Mouse (Mus musculus) layer of hippocampus, postnatal 36 days (tissue): Measurements from ENCODE around the gene Tial1. TPM values are rescaled to one million over a fixed set of nuclear protein-coding genes. Genes with fewer than 3 reads are reported as not detected.
A peak's percentile ranks its signal among the peaks of the same experiment; 100 is the strongest.

Experiments used
- DNase-seq, 2 experiments: peaks; one replicate each; pipeline ENCODE4 v3.0.0; 2022
- microRNA-seq, 2 experiments: library from miRNA; unstranded; fragments of <30 nt; microRNA quantifications; one replicate each; pipeline ENCODE4 v1.2.0; 2021
- total RNA-seq, 2 experiments: library from RNA; stranded (reverse); gene quantifications; 2 replicates each; pipeline ENCODE4 v1.2.3; 2021

Tial1 gene
- total RNA-seq, 2 experiments from 2014 or later: 116 to 124 TPM

DNA sequence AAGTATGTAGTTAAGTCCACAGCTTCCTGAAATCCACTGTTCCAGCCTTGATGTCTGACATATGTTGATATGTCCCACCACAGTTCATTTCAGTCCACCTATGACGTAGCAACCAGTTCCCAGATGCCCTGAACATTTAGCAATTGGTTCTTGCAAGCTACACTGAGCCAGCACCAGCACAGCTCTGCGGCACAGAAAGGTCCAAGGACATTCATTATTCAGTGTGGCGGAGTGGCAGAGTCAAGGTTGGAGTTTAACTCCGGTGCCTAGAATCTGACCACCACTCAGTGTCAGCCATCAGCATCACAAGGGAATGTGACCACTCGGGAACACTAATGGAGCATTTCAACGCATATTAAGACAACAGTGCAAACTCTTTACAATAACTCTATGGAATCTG is 44.9 kb downstream of the Tial1 start:
- DNase-seq: no peak

DNA sequence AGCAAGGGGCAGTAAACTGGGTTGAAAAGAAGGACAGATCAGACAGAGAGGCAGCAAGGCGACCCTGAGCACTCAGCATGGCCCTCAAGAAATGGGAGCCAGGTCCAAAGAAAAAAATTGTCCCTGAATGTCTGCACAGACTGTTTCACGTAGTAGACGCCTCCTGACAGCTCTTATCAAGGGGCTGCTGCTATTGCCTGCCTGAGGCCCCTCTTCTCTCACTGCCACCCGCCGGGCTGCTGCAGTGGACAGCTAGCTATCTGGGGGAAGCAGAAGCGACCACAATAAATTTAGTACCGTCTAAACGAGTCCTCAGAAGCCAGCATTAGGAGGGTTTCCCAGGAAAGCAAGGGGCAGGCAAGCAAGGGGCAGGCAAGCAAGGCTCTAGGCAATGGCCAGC is 47.1 kb downstream of the Tial1 start:
- DNase-seq: no peak

DNA sequence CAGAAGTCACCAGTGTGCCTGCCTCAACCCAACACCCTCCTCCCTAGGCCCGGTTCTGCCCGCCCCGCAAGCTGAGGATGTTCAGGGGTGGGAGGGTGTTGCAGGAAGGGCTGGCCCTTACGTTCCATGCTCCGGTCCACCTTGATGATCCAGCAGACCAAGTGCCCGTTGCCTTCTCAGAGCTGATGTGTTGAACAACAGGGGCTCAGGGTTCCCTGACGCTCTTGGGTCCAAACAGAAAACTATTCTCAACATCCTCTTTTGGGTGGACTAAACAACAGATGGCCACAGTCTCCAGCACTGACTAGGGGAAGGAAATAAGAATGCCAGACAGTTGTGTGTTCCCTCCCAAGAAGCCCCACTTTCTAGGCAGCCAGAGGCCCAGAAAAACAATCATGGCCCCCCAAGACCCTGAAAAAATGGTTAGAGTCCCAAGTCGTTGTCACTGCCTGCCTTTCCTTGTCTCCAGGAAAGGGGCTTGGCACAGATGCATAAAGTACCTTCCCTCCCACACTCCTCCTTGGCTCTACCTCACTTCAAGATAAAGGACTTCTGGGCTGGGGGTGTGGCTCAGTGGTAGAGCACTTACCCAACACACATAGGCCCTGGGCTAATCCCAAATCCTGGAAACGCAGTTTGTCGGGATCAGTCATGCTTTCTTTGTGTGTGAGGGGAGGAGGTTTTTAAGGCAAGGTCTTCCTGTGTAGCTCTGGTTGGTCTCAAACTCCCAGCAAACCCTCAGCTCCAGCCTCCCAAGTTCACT is 49.3 kb downstream of the Tial1 start:
- no peak for DNase-seq

DNA sequence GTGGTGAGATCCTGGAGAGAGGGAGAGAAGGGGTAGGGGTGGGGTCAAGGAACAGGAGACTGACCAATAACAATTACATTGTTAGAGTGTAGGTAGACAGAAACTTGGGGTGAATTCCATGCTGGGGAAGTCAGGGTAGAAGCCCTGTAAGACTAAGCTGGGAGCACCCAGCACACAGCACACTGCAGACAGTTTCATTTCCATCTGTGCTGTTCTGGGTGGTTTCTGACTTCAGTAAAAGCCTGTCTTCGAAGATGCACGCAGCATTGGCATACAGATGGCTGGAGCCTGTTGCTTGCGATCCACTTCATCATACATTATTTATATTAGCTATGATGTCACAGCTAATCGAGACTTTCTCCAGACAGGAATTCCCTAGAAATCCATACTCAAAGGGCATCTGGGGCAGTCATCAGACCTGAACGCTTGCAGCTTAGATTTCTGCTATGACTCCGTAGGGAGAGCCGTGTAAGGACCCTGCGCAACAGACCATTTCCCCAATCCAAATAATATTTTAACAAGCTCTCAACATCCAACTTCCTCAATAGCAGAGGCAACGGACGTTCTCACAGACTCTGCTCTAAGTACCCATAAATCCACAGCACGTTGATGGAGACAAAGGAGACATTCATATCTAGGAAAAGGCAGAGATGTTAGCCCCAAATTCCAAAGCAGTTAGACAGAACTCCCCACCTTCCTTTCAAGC is 50.7 kb downstream of the Tial1 start:
- DNase-seq: peak in 1 of 2 experiments; percentile 16

DNA sequence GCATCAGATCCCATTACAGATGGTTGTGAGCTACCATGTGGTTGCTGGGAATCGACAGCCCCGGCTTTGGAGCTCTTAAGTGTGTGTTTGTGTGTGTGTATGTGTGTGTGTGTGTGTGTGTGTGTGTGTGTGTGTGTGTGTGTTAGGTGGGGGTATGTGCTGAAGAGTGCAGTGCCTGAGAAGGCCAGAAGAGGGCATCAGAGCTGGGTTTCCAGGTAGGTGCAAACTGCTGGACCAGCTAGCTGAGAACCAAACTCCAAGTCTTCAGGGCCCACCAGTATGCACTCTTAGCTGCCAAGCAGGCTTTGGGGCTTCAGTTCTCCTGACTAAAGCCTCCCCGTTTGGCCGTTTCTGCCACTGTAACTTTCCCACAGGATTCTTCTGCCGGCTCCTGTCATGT is 53.3 kb downstream of the Tial1 start:
- no peak for DNase-seq

DNA sequence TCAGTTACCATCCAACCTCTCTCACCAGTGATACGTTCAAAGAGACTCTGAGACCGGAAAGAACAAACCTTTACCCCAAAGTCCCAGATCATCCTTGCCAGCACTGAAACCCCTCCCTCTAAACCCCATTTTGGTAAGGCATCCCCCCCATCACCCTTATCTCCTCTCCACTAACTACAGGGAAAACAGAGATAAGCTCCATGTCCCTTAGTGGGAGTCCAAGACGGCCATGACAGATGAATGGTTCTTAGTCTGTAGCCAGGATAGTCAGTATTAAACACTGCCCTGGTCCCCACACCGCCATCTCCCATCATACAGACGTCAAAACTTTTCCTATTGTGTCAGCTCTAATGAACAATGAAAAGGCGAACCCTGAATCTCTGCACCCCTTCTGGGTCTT is 57.5 kb downstream of the Tial1 start:
- DNase-seq: no peak

DNA sequence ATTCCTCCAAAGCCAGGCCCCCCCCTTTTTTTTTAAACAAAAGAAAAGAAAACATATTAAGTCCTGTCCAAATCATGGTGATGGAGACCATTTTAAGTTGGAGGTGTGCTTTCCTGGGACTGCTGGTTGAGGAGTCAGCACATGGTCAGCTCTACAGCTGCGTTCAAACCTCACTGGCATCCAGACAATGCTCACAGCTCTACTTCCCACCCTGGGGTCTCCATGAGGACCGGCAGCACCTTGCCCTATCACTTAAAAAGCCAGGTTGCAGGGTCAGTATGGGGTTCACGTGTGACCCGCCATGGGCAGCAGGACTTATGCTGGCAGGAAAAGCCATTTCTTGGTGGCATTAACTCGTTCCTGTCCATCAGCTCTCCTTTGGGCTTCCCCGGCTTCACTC is 57.9 kb downstream of the Tial1 start:
- no peak for DNase-seq

DNA sequence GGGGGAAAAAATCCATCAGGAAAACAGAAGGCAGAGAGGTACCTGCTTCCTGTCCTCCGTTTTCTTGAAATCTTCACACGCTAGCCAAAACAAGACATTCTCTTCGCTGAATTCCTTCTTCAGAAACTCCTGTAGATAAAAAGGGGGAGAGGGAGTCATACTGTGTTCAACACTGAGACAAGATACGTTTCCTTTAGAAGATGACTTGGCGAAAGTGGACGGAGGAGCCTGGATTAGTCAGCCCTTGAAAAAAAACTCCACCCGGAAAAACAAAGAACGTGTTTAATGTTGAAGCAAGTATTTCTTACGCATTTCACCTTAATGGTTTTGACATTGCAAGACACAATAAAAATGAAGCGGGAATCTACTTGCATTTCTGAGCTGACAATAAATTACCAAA is 58.4 kb downstream of the Tial1 start:
- no peak for DNase-seq

DNA sequence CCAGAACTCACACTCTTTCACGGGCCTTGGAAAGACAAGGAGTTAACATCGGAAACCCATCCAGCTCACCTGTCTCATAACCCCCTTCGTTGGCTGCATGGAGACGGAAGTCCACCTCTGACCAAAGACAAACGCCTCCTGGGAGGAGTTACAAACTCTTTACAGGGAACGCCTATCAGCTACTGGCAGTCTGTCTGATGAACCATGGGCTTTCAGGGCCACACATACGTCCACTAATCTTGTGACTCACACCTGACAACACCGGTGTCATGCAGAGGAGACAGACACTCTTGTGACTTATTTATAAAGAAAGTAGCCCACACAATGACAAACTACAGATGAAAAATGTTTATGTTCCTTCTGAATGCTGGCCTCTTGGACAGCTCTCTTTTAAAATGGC is 58.9 kb downstream of the Tial1 start:
- no peak for DNase-seq

DNA sequence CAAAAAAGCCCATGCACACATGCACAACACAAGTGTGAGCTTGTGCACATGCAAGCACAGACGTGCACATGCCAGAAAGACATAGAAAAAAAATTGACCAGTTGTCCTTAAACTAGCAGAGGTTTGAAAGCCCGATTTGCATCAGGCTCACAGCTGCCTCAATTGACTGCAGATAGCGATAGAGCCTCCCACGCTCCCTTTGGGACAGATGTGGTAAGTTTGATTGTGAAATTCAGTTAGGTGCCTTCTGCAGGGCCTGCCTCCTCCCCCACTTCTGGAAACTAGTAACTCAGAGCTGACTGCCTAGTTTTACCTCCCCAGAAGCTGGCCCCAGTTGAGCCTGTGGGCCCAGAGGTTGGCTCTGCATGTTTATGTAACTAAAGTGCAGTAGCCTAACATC is 62.9 kb downstream of the Tial1 start:
- no peak for DNase-seq

DNA sequence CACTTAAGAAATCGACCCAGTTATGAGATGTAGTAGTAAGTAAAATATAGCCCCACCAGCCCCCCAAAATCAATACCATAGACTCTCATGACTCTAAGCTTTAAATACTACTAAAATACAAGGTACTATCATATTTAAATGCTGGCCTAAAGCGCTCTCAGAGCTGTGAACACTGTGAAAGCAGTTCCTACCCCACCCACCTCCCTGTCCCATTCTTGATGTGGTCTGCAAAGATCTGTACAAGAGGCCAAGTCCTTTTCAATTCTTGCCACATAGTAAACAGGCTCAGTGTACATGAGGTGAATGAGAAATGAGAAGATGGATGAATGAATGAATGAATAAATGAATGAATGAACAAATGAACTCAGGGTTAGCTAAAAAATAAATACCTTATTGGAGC is 64.5 kb downstream of the Tial1 start:
- DNase-seq: no peak

DNA sequence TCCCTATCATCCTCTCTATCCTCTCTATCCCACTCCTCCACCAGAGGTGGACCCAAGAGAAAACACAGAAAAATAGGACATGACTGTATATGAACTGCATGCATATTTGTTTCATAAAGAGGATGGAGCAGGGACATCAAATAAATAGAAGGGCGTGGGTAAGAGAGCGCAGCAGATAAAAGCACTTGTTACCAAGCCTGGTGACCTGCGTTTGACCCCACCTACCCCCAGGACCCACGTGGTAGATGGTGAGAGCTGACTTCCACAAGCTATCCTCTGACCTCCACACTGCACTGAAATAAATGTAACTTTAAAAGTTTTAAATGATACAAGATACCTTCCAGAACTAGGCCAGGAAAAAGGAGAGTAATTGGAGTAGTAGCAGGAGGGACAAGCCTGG is 67.8 kb downstream of the Tial1 start:
- no peak for DNase-seq

DNA sequence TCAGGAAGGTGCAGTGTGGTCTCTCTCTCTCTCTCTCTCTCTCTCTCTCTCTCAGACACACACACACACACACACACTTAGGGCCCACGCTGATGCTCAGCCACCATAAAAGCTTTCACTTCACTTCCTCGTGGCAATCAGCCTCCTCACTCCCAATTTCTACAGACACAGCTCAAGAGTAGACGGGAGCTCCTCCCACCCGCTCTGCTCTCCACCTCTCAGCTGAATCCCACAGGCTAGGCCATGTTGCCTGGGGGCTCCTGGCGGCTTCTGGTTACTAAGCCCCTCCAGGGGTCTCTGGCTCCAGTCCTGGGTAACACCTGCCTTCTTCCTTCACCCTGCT is 68.6 kb downstream of the Tial1 start:
- no peak for DNase-seq

DNA sequence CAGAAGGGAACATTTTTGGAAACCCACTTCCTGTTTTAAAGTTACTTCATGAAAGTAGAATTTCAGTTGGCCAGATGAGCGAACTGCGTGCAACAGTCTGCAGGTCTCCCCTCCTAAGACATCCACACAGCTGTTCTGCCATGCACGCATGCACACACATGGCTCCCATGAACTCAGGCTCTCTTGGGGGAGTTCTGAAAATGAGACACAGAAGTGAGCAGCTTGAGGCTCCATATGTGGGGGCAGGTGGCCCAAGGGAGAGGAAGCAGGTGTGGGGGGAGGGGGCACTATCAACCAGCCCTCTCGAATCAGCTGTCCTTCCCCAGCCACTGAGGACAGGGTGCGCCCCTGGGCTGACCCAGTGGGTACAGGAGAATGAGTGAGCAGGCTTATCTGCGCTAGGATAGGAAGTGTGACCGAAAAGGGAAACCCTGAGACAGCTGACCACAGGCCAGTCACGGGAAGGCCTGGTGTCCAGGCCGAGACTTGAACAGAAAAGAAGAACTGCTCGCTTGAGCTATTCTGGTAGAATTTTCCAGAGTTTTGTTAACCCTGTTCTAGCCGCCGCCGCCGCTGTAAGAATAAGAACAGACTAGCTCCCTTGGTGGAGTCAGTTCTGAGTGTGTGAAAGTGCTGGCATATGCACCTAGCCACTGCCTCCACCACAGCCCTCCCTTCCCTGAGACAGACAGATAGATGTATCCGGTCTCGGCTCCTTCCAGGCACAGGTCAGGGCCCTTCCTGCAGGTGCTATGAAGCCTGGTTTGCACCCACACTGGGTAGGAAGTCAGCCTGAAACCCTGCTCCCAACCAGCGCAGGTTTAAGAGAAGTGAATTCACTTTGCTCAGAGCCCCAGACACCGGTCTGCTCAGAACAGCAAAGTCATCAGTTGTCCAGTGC is 69.2 kb downstream of the Tial1 start:
- DNase-seq: peak in 1 of 2 experiments; percentile 22

DNA sequence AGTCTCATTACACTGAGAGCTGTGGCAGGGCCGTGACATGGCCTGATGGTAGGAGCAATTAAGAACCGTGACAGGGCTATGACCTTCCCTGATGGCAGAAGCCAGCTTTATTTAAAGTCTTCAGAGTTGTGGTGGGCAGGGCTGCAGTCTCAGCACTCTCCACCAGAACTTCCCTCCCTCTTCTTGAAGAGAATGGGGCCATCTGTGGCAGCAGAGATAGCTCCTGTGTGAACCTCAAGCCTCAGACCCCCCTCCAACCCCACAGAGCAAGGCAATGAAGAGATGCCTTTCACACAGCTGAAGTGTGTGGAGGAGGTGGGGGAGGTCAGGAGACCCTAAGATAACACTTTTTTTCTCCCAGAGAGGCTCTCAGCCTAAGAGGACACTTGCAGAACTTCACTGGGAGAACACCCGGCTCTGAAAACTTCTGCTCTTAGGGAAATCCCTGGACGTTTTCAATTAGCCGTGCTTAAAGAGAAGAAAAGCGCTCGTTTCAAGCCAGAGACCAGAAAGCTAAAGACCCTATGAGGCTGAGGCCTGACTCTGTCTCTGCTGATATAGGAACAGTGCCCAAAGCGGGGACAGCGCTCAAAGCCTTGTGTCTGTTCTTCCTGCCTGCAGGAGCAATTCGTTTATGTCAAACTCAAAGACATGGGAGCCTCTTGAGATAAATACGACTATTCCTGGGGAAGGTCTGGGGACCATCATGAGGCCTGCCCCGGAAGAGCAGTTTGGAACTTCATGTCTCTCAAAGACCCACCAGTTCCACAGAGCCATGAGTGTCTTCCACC is 70.1 kb downstream of the Tial1 start:
- DNase-seq: no peak

Small RNA genes within 50 kb of the gene (microRNA-seq; reads per million reads assigned to microRNA genes)
- gene Gm24365: 0 reads per million in 2 experiments

Other genes with a start within 250 kb of the Tial1 start
- 10 to 100 TPM; 11.2 to 12.2 TPM for gene Armc5, start 224.4 kb downstream of the Tial1 start, total RNA-seq
- gene 9130023H24Rik, start 223.7 kb downstream of the Tial1 start, total RNA-seq: 1 to 10 TPM; 3.3 to 3.6 TPM
- gene Tgfb1i1, start 214.9 kb downstream of the Tial1 start, total RNA-seq: 10 to 100 TPM; 10.9 to 13.7 TPM
- not detected for gene Slc5a2, start 196.1 kb downstream of the Tial1 start, total RNA-seq
- gene BC017158, start 163.5 kb downstream of the Tial1 start, total RNA-seq: 10 to 100 TPM; 23.0 to 24.0 TPM
- gene Rgs10, start 43.0 kb downstream of the Tial1 start, total RNA-seq: 10 to 100 TPM; 44.3 to 47.8 TPM
- 10 to 100 TPM; 12.0 to 13.9 TPM for gene Bag3, start 61.9 kb upstream of the Tial1 start, total RNA-seq
- 100 to 1,000 TPM; 113 to 130 TPM for gene Inpp5f, start 149.6 kb upstream of the Tial1 start, total RNA-seq